Mouse (Mus musculus) forebrain, postnatal 0 days (tissue): ENCODE data around the gene Ctla4. TPM values are rescaled to one million over a fixed set of nuclear protein-coding genes. Genes with fewer than 3 reads are reported as not detected.
A peak's percentile ranks its signal among the peaks of the same experiment; 100 is the strongest.

Source experiments
- ATAC-seq: fragments of 200-750 bp; cut with Nextera tagmentation; 2 replicates; pipeline ENCODE4 v1.8.0; 2017; ENCODE audit warnings: mild to moderate bottlenecking, moderate library complexity
- DNase-seq: peaks from one replicate; pipeline ENCODE4 v3.0.0-alpha.2; 2015
- H3K27ac ChIP-seq: fragments of 300-500 bp; sonication (generic); 2 replicates; pipeline ENCODE4 v1.5.1; 2014; ENCODE audit warnings: low read depth, mild to moderate bottlenecking, antibody characterized with exemption, low read length, moderate library complexity, mixed read lengths
- H3K27me3 ChIP-seq: fragments of 300-500 bp; sonication (generic); 2 replicates; pipeline ENCODE4 v1.6.1; 2014; ENCODE audit warnings: mild to moderate bottlenecking, low read length, mixed read lengths; ENCODE audit not compliant: insufficient read depth
- H3K36me3 ChIP-seq: fragments of 300-500 bp; sonication (generic); 2 replicates; pipeline ENCODE4 v1.6.1; 2014; ENCODE audit warnings: mild to moderate bottlenecking, moderate library complexity; ENCODE audit not compliant: insufficient read depth
- H3K4me1 ChIP-seq: fragments of 300-500 bp; sonication (generic); 2 replicates; pipeline ENCODE4 v1.6.1; 2014; ENCODE audit warnings: antibody characterized with exemption; ENCODE audit not compliant: insufficient read depth
- H3K4me2 ChIP-seq: fragments of 300-500 bp; sonication (generic); 2 replicates; pipeline ENCODE4 v1.6.1; 2014; ENCODE audit warnings: low read depth, mild to moderate bottlenecking, moderate library complexity
- H3K4me3 ChIP-seq: fragments of 300-500 bp; sonication (generic); 2 replicates; pipeline ENCODE4 v1.5.1; 2014; ENCODE audit warnings: low read depth, low read length, mixed read lengths
- H3K9ac ChIP-seq: fragments of 300-500 bp; sonication (generic); 2 replicates; pipeline ENCODE4 v1.6.1; 2014; ENCODE audit warnings: mild to moderate bottlenecking
- H3K9me3 ChIP-seq: fragments of 300-500 bp; sonication (generic); 2 replicates; pipeline ENCODE4 v1.6.1; 2016; ENCODE audit warnings: low read length
- CTCF ChIP-seq: sonication (generic); IDR thresholded peaks from 2 replicates; pipeline ENCODE4 v1.5.1; 2016; ENCODE audit warnings: antibody characterized with exemption, control low read depth, low read depth
- WGBS: fragments of 180-500 bp; shearing (Covaris S2); extraction: QIAGEN DNeasy Blood & Tissue Kit; methylation state at CpG from one replicate; pipeline ENCODE4 v1.1.7; 2014; 5-methylcytosine and 5-hydroxymethylcytosine counted together
- polyA plus RNA-seq: library from polyadenylated mRNA; unstranded; fragments of >200 nt; fragmentation: Nextera tagmentation; extraction: Ambion mirVana; gene quantifications from 2 replicates; pipeline ENCODE4 v1.2.1, GENCODE M21; 2015
- total RNA-seq: library from RNA; depleted of rRNA; stranded (reverse); fragments of >200 nt; gene quantifications from 2 replicates; pipeline ENCODE4 v1.2.3, GENCODE M21; 2014; rRNA removed

Gene Ctla4
- 0.10 TPM in 1 of 2 replicates, not detected in the other for total RNA-seq
- polyA plus RNA-seq = not detected in 2 replicates

DNA sequence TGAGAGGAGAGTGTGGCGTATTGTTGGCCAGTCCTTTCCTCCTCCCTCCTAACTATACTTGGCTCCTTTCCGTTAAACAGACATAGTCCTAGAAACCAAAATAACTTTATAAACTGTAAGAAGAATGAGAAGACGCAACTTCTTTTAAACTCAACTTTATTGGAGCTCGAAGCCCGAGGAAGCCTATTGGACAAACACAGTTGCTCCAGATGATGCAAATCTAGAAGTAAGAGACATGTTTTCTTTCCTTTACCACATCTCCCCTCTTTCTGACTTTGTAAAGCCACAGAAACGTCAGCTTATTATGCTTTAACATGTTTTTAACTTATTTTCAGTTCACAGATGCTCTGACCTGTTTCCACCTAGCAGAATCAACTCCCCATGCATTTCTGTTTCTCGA is at the start of gene Ctla4:
Ctla4 (plus strand) TSS at position 20 of the 400 bp plus-strand sequence.
- Histone ChIP-seq H3K27ac (no peak within 1 kb of the TSS), H3K9ac (no peak within 1 kb of the TSS), H3K4me2 (no peak within 1 kb of the TSS), H3K9me3 (no peaks in the 10 kb centered on the region), H3K4me1 (no peaks in the 10 kb centered on the region), H3K4me3 (no peak within 1 kb of the TSS), H3K27me3 (no peaks in the 10 kb centered on the region), H3K36me3 (no peaks in the 10 kb centered on the region)
- DNase-seq (no peak), ATAC-seq (no peak)
- TF ChIP-seq CTCF = no peak
- 92% methylated on average over 7 of the region's 7 CpGs for WGBS

GRCm38 (mm10) chr1:60839161-60839560 is 47.6 kb upstream of the Ctla4 start:
- no peak overlapping the region for H3K27ac ChIP-seq
- DNase-seq (no peak), ATAC-seq (no peak)
- TF ChIP-seq CTCF = no peak
- H3K27me3 ChIP-seq = no peaks in the 10 kb centered on the region
- H3K36me3 ChIP-seq = no peaks in the 10 kb centered on the region
- WGBS = 83% methylated on average over 1 of the region's 1 CpGs
- no peak overlapping the region for H3K4me2 ChIP-seq
- no peak overlapping the region for H3K9ac ChIP-seq
- no peak overlapping the region for H3K4me3 ChIP-seq
- H3K9me3 ChIP-seq = no peaks in the 10 kb centered on the region
- no peaks in the 10 kb centered on the region for H3K4me1 ChIP-seq

GRCm38 (mm10) chr1:60845318-60846060 is 41.3 kb upstream of the Ctla4 start:
- WGBS = 86% methylated on average over 7 of the region's 7 CpGs
- ATAC-seq (no peak), DNase-seq (no peak)
- Histone ChIP-seq H3K4me1 (no peaks in the 10 kb centered on the region), H3K4me3 (no peak overlapping the region), H3K27me3 (no peaks in the 10 kb centered on the region), H3K4me2 (no peak overlapping the region), H3K36me3 (no peaks in the 10 kb centered on the region), H3K9ac (no peak overlapping the region), H3K9me3 (no peaks in the 10 kb centered on the region), H3K27ac (no peak overlapping the region)
- TF ChIP-seq CTCF = no peak

DNA sequence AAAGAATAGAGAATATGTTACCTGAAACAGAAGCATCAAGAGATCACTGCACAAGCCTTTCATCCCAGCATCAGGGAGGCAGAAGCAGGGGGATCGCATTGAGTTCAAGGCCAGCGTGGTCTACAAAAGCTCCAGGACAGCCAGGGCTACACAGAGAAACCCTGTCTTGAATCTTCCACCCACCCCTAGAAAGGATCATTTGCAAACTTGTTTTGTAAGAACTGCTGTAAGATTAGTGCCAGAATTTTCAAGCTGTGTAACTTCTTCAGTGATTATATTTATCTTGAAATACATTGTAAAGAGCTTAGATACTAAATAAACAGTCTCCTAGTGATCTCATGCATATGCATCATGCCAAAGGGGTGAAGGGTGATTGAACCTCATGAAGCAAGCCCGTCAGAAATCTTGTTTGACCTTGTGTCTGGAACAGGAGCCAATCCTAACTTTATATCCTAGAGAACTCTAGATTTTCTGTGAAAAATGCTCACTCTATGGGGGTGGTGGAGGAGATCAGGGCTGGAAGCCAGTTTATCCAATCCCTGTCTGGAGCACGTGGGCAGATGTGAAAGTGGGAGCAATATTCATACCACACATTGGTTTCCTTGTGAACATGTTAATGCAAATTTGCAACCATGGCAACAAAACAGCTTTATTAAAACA is 40.1 kb upstream of the Ctla4 start:
- no peak overlapping the region for H3K27ac ChIP-seq
- no peaks in the 10 kb centered on the region for H3K9me3 ChIP-seq
- ATAC-seq (peak; percentile 65), DNase-seq (no peak)
- no peak overlapping the region for H3K9ac ChIP-seq
- no peaks in the 10 kb centered on the region for H3K36me3 ChIP-seq
- WGBS = 65% methylated on average over 4 of the region's 4 CpGs
- no peak overlapping the region for H3K4me3 ChIP-seq
- H3K27me3 ChIP-seq = no peaks in the 10 kb centered on the region
- TF ChIP-seq CTCF = no peak
- no peak overlapping the region for H3K4me2 ChIP-seq
- no peaks in the 10 kb centered on the region for H3K4me1 ChIP-seq

GRCm38 (mm10) chr1:60849112-60849511 is 37.7 kb upstream of the Ctla4 start:
- Histone ChIP-seq H3K36me3 (no peaks in the 10 kb centered on the region), H3K27me3 (no peaks in the 10 kb centered on the region), H3K9ac (no peak overlapping the region), H3K4me1 (no peaks in the 10 kb centered on the region; the same call in 1 of the 2 replicates), H3K4me3 (no peak overlapping the region), H3K9me3 (no peaks in the 10 kb centered on the region), H3K4me2 (no peak overlapping the region), H3K27ac (no peak overlapping the region)
- no peak for TF ChIP-seq CTCF
- ATAC-seq = no peak
- no peak for DNase-seq
- 80% methylated on average over 2 of the region's 2 CpGs for WGBS

DNA sequence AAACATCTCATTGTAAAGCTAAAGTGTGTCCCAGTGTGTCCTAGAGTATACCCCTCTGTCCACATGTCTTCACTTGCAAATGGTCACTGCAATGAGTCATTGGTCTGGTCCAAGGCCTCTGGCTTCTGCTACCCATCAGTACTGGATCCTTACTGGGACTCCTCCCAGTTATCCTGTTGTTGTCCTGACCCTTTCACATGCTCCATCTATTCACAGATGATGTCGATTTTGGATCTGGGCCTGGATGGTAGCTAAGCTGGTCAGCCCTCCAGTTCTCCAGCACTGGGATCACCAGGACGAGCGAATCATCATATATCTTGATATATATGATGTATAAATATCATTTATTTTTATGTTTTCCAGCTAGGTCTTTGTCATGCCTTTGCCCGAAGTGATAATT is 37.0 kb upstream of the Ctla4 start:
- Histone ChIP-seq H3K36me3 (no peaks in the 10 kb centered on the region), H3K4me3 (no peak overlapping the region), H3K9ac (no peak overlapping the region), H3K9me3 (no peaks in the 10 kb centered on the region), H3K27ac (no peak overlapping the region), H3K27me3 (no peaks in the 10 kb centered on the region), H3K4me1 (no peaks in the 10 kb centered on the region; the same call in 1 of the 2 replicates), H3K4me2 (no peak overlapping the region)
- ATAC-seq (no peak), DNase-seq (no peak)
- WGBS = 85% methylated on average over 4 of the region's 4 CpGs
- TF ChIP-seq CTCF = no peak
